Mouse (Mus musculus) hindbrain, embryonic 14.5 days (tissue): ENCODE results near the gene Cotl1. TPM values are rescaled to one million over a fixed set of nuclear protein-coding genes. Genes with fewer than 3 reads are reported as not detected.

Experiments used
- ATAC-seq: fragments of 200-750 bp; cut with Nextera tagmentation; 2 replicates; pipeline ENCODE4 v1.8.0; 2017; ENCODE audit warnings: moderate number of reproducible peaks, mild to moderate bottlenecking, moderate TSS enrichment, moderate library complexity; ENCODE audit not compliant: low FRiP score
- DNase-seq: peaks from one replicate; pipeline ENCODE4 v3.0.0-alpha.2; 2015; ENCODE audit warnings: low spot score
- H3K27ac ChIP-seq: fragments of 300-500 bp; sonication (generic); 2 replicates; pipeline ENCODE4 v1.5.1; 2014; ENCODE audit warnings: mild to moderate bottlenecking, moderate library complexity
- H3K27me3 ChIP-seq: fragments of 300-500 bp; sonication (generic); 2 replicates; pipeline ENCODE4 v1.6.1; 2014; ENCODE audit warnings: mild to moderate bottlenecking, low read length, mixed read lengths; ENCODE audit not compliant: control insufficient read depth, insufficient read depth
- H3K36me3 ChIP-seq: fragments of 300-500 bp; sonication (generic); replicated peaks from 2 replicates; pipeline ENCODE4 v1.6.1; 2014; ENCODE audit not compliant: control insufficient read depth, insufficient read depth
- H3K4me1 ChIP-seq: fragments of 300-500 bp; sonication (generic); replicated peaks from 2 replicates; pipeline ENCODE4 v1.6.1; 2014; ENCODE audit warnings: antibody characterized with exemption, low read length, mixed read lengths; ENCODE audit not compliant: control insufficient read depth, insufficient read depth
- H3K4me2 ChIP-seq: fragments of 300-500 bp; sonication (generic); replicated peaks from 2 replicates; pipeline ENCODE4 v1.6.1; 2014; ENCODE audit warnings: mild to moderate bottlenecking, moderate library complexity
- H3K4me3 ChIP-seq: fragments of 300-500 bp; sonication (generic); replicated peaks from 2 replicates; pipeline ENCODE4 v1.5.1; 2014; ENCODE audit warnings: mild to moderate bottlenecking, low read length
- H3K9ac ChIP-seq: fragments of 300-500 bp; sonication (generic); 2 replicates; pipeline ENCODE4 v1.6.1; 2014
- H3K9me3 ChIP-seq: fragments of 300-500 bp; sonication (generic); 2 replicates; pipeline ENCODE4 v1.6.1; 2016; ENCODE audit warnings: low read length; ENCODE audit not compliant: control insufficient read depth
- WGBS: fragments of 180-500 bp; shearing (Covaris S2); extraction: QIAGEN DNeasy Blood & Tissue Kit; methylation state at CpG from one replicate; pipeline ENCODE4 v1.1.7; 2014; 5-methylcytosine and 5-hydroxymethylcytosine counted together
- polyA plus RNA-seq: library from polyadenylated mRNA; unstranded; fragments of >200 nt; fragmentation: Nextera tagmentation; extraction: Ambion mirVana; gene quantifications from 2 replicates; pipeline ENCODE4 v1.2.1, GENCODE M21; 2014

Gene Cotl1
- polyA plus RNA-seq, 1 experiment from 2014 or later, result 238 TPM

- Histone ChIP-seq H3K4me1 (peaks cover 78% of the 10 kb centered on the region), H3K9me3 (no peaks in the 10 kb centered on the region), H3K9ac (0 out of 2 replicates have a peak overlapping the region, but pooled peaks have one; percentile 1), H3K4me2 (0 out of 2 replicates have a peak overlapping the region, but pooled peaks have one; percentile 9), H3K27me3 (no peaks in the 10 kb centered on the region), H3K36me3 (0 out of 2 replicates have a peak, but pooled peaks cover 5% of the 10 kb centered on the region), H3K4me3 (no peak overlapping the region), H3K27ac (no peak overlapping the region; the same call in 1 of the 2 replicates)
- ATAC-seq (no peak), DNase-seq (no peak)
- 13% methylated on average over 5 of the region's 5 CpGs for WGBS
Measured at GRCm38 (mm10) chr8:119832931-119833330, 7.4 kb downstream of the Cotl1 start.

- H3K9me3 ChIP-seq, result no peaks in the 10 kb centered on the region
- WGBS, result 45% methylated on average over 7 of the region's 7 CpGs
- no peak overlapping the region for H3K4me3 ChIP-seq
- DNase-seq, result no peak
- H3K36me3 ChIP-seq, result 0 out of 2 replicates have a peak, but pooled peaks cover 5% of the 10 kb centered on the region
- H3K4me2 ChIP-seq, result peak overlapping the region; percentile 30
- H3K4me1 ChIP-seq, result peaks cover 74% of the 10 kb centered on the region
- H3K9ac ChIP-seq, result 0 out of 2 replicates have a peak overlapping the region, but pooled peaks have one; percentile 31
- peak overlapping the region; percentile 66 for H3K27ac ChIP-seq
- H3K27me3 ChIP-seq, result no peaks in the 10 kb centered on the region
- ATAC-seq, result no peak
Measured at GRCm38 (mm10) chr8:119832101-119832617, 8.2 kb downstream of the Cotl1 start.

GRCm38 (mm10) chr8:119831336-119831995 is 8.9 kb downstream of the Cotl1 start:
- Histone ChIP-seq H3K9ac (peak overlapping the region; percentile 31), H3K9me3 (no peaks in the 10 kb centered on the region), H3K36me3 (no peaks in the 10 kb centered on the region), H3K27me3 (no peaks in the 10 kb centered on the region), H3K4me3 (no peak overlapping the region), H3K4me2 (peak overlapping the region; percentile 30), H3K4me1 (peaks cover 69% of the 10 kb centered on the region), H3K27ac (peak overlapping the region; percentile 66)
- DNase-seq, result no peak
- WGBS, result 19% methylated on average over 20 of the region's 20 CpGs
- ATAC-seq, result peak; percentile 32; the same call in 1 of the 2 replicates

- Histone ChIP-seq H3K27ac (0 out of 2 replicates have a peak overlapping the region, but pooled peaks have one; percentile 20), H3K4me2 (no peak overlapping the region), H3K27me3 (no peaks in the 10 kb centered on the region), H3K9me3 (no peaks in the 10 kb centered on the region), H3K4me3 (no peak overlapping the region), H3K36me3 (no peaks in the 10 kb centered on the region), H3K9ac (no peak overlapping the region; the same call in 1 of the 2 replicates), H3K4me1 (peaks cover 63% of the 10 kb centered on the region)
- ATAC-seq (no peak), DNase-seq (no peak)
- WGBS, result 55% methylated on average over 7 of the region's 7 CpGs
Measured at GRCm38 (mm10) chr8:119830589-119830988, 9.8 kb downstream of the Cotl1 start.

DNA sequence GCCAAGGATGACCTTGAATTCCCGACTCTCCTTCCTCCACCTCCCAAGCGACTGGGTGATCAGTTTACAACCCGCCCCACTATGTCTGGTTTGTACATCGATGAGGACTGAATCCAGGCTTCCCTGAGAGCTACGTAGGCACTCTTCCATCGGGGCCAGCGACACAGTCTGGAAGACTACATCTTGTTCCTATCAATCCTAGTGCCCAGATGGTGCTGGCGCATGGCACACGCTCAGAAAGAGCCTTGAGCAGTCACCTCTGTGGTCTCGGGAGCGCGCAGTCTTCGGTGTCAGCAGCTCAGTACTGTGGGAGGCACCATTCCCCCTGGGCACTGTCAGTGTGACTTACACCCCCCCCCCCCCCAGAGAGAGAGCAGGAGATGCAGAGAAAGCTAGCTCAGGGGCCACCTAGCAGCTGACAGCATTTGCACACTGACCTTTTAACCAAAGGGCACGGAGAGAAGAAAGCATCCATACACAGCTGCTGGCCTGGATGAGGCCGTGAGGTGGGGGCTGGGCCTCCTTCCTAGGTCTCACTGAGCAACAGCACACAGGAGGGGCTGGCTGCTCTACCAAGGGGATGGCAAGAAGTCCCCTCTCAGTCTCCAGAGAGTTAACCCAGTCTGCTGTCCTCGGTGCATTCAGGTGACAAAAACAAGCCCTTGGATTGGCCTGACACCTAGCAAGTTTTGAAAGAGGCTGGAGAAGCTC is 10.3 kb downstream of the Cotl1 start:
- 38% methylated on average over 16 of the region's 16 CpGs for WGBS
- DNase-seq (no peak), ATAC-seq (no peak)
- H3K9ac ChIP-seq, result no peak overlapping the region
- no peaks in the 10 kb centered on the region for H3K36me3 ChIP-seq
- no peaks in the 10 kb centered on the region for H3K9me3 ChIP-seq
- H3K4me3 ChIP-seq, result no peak overlapping the region
- 0 out of 2 replicates have a peak overlapping the region, but pooled peaks have one; percentile 20 for H3K27ac ChIP-seq
- no peaks in the 10 kb centered on the region for H3K27me3 ChIP-seq
- peaks cover 65% of the 10 kb centered on the region for H3K4me1 ChIP-seq
- 0 out of 2 replicates have a peak overlapping the region, but pooled peaks have one; percentile 15 for H3K4me2 ChIP-seq

- H3K4me1 ChIP-seq, result peaks cover 69% of the 10 kb centered on the region
- no peaks in the 10 kb centered on the region for H3K27me3 ChIP-seq
- no peak overlapping the region for H3K9ac ChIP-seq
- no peaks in the 10 kb centered on the region for H3K9me3 ChIP-seq
- no peak overlapping the region for H3K27ac ChIP-seq
- no peaks in the 10 kb centered on the region for H3K36me3 ChIP-seq
- ATAC-seq (no peak), DNase-seq (no peak)
- H3K4me2 ChIP-seq, result no peak overlapping the region
- whole genome bisulfite sequencing, result 71% methylated on average over 13 of the region's 13 CpGs
- no peak overlapping the region for H3K4me3 ChIP-seq
Measured at GRCm38 (mm10) chr8:119829420-119829819, 10.9 kb downstream of the Cotl1 start.

DNA sequence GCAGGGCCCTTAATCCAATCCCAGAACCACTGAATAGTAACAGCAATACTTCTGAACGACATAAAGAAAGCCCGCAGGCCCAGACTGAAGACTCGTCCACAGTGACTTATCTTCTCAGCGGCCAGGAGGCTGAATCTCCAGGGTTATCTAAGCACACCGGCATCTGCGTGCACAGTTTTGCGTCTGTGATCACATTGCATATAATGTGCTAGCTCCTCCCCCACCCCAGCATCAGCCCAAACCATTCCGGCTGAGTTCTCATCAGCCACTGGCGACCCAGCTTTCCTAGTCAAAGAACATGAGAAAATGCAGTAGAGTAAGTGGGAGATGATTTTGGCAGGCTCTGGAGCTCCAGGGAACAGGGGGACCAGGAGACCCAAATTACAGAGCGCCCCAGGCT is 11.3 kb downstream of the Cotl1 start:
- H3K4me2 ChIP-seq, result no peak overlapping the region
- no peak overlapping the region for H3K27ac ChIP-seq
- no peak for DNase-seq
- H3K9ac ChIP-seq, result no peak overlapping the region
- 44% methylated on average over 10 of the region's 10 CpGs for WGBS
- H3K36me3 ChIP-seq, result no peaks in the 10 kb centered on the region
- peaks cover 69% of the 10 kb centered on the region for H3K4me1 ChIP-seq
- no peak for ATAC-seq
- H3K9me3 ChIP-seq, result no peaks in the 10 kb centered on the region
- no peak overlapping the region for H3K4me3 ChIP-seq
- H3K27me3 ChIP-seq, result no peaks in the 10 kb centered on the region

DNA sequence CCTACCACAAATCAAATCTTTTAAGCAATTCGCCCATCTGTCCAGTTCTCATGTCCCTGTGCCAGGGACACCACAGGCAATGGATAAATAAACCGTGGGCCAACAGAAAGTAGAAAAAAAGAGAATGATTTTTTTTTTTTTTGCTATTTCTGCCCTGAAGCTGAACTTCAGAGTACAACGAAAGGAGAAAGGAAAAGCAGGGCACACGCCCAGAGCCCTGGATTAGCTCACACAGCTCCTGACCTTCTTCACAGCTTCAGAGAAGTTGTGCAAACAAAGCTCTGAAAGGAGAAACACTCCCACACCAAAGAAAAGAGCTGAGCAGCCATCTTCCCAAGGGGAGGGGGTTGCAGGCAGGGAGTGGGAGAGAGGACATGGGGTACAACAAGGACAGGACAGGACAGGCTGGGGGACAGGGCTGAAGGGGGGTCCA is 12.6 kb downstream of the Cotl1 start:
- no peak for DNase-seq
- 37% methylated on average over 4 of the region's 4 CpGs for WGBS
- Histone ChIP-seq H3K4me2 (no peak overlapping the region), H3K4me3 (no peak overlapping the region), H3K27me3 (no peaks in the 10 kb centered on the region), H3K9me3 (no peaks in the 10 kb centered on the region), H3K27ac (peak overlapping the region; percentile 29; the same call in 1 of the 2 replicates), H3K4me1 (peaks cover 60% of the 10 kb centered on the region), H3K36me3 (no peaks in the 10 kb centered on the region), H3K9ac (no peak overlapping the region)
- no peak for ATAC-seq

DNA sequence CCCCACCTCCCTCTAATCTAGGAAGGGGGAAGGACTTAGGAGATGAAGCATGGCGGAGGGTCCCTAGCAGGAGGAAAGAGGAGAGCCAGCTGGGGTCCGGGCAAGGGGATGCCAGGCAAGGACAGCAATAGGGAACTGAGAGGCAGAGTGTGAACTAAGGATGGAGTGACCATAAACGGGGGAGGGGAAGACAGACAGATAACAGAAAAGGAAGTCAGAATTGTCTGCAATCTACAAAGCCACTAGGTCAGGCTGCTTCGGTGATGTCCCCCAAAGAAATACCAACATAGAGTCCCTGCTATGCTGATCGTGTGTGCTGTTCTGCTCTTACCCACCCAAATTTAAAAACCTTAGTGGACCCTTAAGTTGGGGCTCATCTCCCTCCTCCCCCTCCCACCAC is 13.4 kb downstream of the Cotl1 start:
- Histone ChIP-seq H3K27me3 (no peaks in the 10 kb centered on the region), H3K4me3 (no peak overlapping the region), H3K9me3 (no peaks in the 10 kb centered on the region), H3K4me2 (no peak overlapping the region), H3K9ac (no peak overlapping the region), H3K36me3 (peaks cover 7% of the 10 kb centered on the region), H3K4me1 (peaks cover 52% of the 10 kb centered on the region), H3K27ac (no peak overlapping the region)
- DNase-seq (no peak), ATAC-seq (no peak)
- WGBS, result 86% methylated on average over 5 of the region's 5 CpGs
